Mouse (Mus musculus) liver, postnatal 0 days (tissue): ENCODE measurements around the gene Tmem259.

Experiments used
- CTCF ChIP-seq: sonication (generic); IDR thresholded peaks from 2 replicates; pipeline ENCODE4 v1.5.1; 2016; ENCODE audit warnings: antibody characterized with exemption, low read depth
- EP300 ChIP-seq: IDR thresholded peaks from 2 replicates; pipeline ENCODE4 v1.6.1; 2016; ENCODE audit warnings: antibody characterized with exemption, low read depth, mild to moderate bottlenecking

DNA sequence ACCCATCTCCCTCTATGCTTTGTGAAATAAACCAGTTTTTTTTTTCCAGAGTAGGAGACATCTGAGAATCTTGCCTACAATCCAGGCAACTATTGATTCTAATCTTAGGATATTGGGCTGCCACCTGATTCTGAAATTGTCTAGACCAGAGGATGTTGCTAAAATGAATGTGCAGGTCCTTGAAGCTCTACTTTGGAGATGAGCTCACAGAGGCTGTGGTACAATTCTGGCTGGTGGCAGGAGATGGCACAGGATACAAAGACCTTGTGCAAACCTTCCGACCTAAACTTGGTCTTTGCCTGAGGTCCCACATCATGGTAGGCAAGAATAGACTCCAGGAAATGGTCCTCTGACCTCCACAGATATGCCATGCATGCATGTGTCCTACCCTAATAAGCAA lies 11.5 kb upstream of the Tmem259 start:
- no peak for TF ChIP-seq CTCF
- TF ChIP-seq EP300 = no peak
